Mouse (Mus musculus) ovary, postnatal 36 days (tissue): ENCODE measurements around the gene Sco1.
"Not testable (repeated sequence)": the region's sequence is repeated elsewhere in the genome, so short reads cannot be mapped to it uniquely, and the experiment has no call there.

Experiments
- DNase-seq: peaks from one replicate; pipeline ENCODE4 v3.0.0; 2022; ENCODE audit warnings: low spot score, mixed read lengths

The Sco1 gene

DNA sequence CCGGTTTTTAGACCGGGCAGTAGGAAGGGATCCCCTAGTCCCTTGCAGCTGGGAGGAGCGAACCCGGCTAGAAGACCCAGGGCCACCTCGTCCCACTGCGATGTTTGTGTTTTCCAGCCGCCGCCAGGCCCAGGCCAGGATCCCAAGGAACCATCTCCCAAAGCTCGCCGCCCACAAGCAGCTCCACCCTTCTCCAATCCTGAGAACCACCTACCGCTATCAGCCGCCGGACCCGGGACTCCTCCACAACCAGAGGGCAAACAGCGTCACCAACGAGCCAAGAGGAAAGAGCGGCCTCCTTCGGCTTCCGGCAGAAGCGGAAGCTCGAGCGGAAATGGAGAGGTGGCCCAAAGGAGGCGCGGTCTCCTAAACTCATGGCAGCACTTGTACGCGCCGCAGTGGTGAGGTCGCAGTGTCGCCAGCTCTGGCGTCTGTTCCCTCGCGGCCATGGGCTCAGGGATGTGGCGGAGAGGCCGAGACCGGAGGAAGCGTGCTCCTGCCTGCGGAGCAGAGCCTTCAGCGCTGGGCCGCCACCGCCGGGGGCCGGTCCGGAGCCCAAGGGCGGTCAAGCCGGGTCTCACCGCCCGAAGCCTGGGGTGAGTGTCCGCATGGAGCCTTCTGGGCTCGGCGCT, at the start of gene Sco1, which contains the start of gene Adprm:
Gene Sco1, plus strand, starts transcription at position 350 of the 632 bp plus-strand sequence.
Gene Adprm, minus strand, starts transcription at position 274 of the 632 bp plus-strand sequence.
- peak; percentile 88 for DNase-seq

DNA sequence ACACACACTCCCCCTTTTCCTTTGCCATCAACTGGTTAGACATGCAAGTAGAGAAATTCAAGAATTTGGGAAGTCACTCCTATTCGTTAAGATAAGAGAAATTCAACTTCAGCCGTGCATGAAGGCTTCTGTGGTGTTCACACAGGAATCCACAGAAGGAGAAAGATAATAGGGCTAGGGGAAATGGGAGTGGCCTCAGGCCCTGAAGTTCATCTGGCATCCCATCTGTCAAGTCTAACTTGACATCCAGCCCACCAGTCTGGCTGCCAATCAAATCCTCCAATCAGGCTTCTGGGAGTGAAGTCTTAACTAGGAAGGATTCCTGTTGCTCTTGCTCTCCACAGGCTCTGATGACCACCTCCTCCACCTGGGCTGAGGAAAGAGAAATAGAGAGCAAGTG, 49.6 kb upstream of the Sco1 start:
- no peak for DNase-seq

DNA sequence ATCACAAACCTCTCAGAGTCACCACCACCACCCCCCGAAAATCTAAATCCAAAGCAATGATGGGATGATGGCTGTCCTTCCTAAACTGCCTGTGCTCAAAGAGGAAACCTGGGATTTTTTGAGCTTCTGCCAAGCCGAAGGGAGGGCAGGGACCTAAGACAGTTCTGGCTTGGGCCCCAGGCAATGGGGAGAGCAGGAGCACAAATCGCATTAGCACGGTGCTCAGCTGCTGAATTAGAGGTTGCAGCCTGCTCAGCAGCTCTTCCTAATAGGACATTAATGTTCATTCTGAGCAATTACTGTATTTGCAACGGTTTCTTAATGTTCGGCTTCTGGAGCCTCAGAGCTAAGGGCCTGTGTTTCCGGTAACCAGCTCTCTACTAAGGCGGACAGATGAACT, 44.5 kb upstream of the Sco1 start:
- no peak for DNase-seq

DNA sequence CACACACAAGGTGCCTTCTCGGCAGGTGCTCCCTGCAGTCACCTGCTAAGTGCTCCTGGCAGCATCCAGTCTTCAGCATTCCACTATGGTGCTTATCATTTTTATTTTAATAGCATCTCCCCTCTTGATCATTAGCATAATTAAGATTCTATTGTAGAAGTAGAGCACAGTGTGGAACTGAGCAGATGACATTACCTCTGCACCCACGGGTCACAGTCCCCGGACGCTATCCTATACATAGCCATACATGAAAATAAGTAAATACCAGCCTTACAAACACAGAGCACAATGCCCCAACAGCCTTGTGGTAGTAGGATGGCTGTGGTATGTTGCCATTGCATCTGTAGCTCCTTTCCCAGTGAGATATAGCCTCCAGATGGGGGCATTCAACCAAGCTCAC, 43.9 kb upstream of the Sco1 start:
- no peak for DNase-seq

DNA sequence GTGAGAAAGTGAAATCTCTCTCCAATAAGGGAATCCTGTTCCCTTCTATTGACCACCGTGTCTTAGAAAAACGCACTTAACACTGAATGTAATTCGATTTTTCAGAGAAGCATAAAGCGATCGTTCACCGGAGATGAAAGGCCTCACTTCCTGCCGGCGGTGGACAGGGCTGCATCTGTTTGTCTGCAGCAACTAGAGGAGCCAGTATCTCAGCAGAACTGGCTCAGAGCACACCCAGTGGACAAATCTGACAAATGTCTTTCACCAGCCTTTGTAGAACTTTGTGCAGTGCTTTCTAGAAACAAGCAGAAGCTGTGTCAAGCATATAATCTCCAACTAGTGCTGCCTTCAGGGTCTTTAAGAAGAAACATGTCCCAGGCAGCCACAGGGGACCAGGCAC, 42.0 kb upstream of the Sco1 start:
- DNase-seq, result no peak

DNA sequence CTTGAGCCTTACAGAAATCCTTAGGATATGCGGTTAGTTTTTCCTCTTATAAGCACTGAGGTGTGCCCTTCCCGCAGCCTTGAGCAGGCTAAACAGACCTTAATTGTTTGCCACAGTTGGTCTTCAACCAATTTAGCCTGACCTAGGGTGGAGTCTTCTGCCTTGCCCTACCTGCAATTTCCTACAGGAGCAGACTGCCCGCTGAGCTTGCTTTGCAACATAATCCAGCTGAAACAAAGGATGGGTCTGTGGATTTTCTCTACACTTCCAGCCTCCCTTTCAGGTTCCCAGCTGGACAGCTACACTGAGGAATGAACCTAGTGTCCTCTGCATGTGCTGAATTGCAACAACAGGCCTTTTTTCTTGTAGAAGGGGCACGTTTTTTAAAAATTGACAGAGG, 40.8 kb upstream of the Sco1 start:
- no peak for DNase-seq

DNA sequence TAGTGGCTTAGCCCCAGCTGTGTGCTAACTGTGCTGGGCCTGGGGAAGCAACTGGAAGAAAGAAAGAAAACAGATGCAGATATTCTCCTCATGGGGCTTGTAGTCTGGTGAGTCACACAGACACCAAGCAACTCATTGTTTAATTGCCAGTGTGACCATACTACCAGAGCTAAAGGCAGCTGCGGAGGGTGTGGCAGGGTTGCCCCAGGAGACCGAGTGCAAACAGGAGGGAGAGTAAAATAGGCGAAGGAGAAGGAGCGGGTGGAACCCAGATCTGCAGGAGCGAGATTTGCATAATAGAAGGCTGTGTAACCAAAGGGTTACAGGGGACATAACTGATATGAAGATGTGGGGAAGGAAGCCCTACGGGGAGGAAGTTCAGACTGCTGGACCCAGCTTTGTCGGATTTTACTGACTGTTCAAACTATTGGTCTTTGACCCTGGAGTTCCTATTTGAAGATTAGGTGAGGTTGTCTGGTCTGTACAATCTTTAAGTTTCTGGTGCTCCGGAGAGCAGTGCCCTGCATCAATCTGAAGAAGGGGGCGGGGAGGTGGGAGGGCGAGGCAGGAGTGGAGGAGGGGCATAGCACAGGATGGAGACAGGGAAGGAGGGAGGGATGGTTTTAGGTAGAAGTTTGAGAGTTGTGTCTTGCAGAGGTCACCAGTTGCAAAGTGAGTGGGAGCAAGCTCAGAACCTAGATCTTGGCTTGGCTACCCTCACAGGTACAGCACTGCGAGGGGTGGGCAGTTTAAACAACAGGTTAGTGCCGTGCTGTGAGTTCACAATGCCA, 34.5 kb upstream of the Sco1 start:
- no peak for DNase-seq

DNA sequence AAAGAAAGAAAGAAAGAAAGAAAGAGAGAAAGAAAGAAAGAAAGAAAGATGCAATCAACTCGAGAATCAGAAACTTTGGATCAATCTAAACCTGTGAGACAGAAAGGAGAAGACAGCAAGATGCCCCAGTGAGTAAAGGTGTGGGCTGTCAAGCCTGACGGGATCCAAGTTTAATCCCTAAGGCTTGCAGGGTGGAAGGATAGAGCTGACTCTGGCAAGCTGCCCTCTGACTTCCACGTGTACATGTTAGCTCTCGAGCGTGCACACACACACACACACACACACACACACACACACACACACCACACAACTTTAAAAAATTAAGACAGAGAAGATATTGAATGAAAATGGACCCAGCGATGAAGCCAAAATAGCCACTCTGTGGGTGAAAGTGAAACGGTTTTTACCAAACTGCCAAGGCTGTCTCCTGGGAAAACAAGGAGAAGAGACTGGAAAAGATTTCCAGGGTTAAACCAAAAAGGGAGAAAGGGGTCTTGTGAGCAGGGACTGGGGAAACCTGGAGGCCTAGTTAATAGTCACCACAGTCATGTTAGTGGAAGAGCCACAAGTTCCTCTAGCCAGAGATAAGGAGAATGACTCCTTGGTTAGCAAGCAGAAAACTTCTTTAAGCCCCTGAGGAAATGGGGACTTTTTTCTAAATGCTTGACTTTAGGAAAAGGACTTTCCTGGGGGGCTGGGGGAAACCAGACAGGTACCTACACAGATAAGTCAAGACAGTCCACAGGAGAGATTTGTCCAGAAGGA, 32.6 kb upstream of the Sco1 start:
- no peak for DNase-seq

DNA sequence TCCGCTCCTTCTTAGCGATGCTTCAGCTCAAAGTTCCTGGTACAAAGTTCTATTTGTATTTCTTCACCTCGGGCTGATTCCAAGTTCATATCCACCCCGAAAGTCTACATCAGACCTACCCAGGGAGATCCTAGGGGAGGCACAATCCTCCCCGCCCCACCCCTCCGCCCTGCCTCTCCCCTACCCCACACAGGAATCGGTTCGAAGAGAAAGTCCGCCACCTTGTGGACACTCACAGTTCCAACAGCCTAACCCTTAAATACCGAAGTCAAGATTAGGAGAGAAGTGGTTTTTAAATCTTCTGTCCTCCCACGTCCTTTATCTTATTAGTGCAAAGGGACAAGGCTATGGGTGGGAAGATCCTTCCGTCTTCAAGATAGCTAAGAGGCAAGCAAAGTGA, 31.5 kb upstream of the Sco1 start:
- DNase-seq, result peak; percentile 55

DNA sequence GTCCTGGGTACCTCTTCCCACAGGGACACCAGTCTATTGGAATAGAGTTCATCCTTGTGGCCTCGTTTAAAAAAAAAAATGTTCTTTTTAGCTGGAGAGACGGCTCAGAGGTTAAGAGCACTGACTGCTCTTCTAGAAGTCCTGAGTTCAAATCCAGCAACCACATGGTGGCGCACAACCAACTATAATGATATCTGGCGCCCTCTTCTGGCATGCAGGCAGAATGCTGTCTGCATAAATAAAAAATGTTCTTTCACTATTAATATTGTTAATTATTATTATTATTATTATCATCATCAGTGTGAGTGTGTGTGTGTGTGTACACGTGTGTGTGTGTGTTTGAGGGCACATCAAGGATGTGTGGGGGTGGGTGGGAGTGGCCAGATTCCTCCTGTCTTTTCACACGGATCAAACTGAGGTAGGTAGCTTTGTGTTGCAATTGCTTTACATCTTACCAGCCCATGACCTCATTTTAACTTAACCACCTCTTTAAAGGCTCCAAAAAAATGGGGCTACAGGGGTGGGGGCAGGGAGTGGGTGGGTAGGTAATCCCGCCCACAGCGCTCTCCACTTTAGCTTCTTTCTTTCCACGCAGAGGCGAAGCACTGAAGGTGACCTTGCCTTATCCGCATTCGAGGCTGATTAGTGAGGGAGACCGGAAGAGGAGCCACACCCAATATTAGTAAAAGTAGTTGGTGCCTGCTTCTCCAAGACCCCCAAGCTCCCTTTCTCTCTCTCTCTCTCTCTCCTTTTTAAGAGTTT, 29.9 kb upstream of the Sco1 start:
- DNase-seq, result no peak

DNA sequence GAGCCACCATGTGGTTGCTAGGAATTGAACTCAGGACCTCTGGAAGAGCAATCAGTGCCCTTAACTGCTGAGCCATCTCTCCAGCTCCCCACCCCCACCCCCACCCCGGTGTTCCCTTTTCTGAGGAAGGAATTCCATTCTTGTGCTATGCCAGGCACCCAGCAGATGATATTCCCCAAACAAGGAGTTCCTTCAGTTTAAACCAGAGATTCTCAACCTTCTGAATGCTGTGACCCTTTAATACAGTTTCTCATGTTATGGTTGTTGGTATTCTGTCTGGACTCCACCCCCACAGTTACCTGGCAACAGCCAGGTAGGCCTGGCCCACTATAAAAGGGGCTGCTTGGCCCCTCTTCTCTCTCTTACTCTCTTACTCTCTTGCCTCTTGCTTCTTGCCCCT, 29.3 kb upstream of the Sco1 start:
- DNase-seq, result not testable (repeated sequence)

DNA sequence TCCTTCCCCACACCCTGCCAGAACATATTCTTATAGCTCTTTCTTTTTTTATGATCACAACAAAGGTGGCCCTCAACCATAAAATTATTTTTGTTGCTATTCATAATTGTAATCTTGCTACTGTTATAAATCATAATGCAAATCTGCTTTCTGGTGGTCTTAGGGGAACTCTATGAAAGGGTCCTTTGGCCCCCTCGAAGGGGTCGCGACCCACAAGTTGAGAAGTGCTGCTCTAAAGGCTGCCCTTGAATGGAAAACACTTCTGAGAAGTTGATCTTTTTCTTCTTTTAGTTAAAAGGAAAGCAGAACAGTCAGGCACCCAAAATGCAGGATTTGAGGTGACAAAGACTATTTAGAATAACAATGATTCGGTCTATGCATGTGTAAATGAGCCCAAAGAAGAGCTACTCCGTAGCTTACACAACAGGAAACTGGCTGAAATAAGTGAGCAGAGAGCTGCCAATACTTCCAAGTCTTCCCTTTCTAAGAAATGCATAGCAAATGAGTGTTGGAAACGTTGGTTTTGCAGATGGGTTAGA, 28.6 kb upstream of the Sco1 start:
- DNase-seq, result no peak

DNA sequence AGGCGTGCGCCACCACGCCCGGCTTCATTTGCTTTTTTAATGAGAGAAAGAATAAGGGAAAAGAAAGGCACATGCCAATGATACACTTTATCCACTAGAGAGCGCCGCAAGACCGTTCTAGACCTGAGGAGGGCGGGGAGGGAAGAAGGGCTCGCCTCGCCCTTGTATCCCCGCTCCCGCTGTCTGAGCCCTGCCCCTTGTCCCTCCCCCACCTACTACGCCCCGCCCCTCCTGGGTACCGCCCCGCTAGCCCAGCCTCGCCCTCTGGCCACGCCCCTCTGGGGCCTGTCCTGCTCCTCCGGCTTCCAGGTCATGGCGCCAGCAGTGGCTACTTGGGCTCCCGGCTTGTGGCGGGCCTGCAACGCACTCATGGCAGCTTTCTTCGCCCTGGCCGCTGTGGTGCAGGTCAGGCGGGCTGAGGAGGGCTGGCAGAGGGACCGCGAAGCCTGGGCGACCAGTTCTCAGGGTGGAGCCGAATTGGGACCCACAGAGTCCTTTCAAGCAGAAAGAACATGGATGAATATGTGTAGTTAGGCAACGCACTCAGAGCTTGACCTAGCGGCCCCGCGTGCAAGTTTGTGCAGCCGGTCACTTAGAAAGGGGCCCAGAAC, 27.5 kb upstream of the Sco1 start, which contains the start of gene Tmem220:
Gene Tmem220, plus strand, starts transcription at position 288 of the 611 bp plus-strand sequence.
- peak; percentile 95 for DNase-seq

DNA sequence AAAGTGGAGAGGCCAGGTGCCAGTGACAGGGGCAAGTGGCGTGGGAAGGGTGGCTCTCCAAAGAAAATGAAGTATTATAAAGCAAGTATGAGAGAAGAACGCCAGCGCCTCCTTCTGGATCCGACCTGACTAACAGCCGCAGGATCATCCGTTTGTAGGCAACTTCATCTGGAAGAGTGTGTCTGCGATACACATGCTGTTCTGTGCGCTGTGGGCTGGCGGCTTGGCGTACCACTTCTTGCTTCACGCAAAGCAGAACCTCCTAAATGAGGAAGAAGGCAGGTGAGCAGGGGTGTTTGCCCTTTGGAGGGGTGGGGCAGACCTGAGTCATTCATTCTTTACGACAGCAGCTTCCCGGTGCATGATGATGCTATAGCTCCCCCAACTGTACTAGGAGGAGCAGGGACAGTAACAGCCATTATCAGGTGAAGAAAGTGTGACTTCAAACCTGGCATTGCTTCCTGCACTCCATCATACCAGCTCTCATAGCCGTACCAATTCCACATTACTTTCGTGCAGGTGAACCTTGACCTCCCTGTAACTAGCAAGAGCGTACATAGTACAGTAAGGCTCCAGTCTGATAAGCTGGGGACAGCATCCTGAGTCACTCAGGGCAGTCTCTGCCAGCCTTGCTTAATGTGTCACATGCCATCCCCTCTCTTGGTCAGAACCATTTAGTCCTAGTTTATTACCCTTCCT, 21.4 kb upstream of the Sco1 start:
- DNase-seq, result no peak

DNA sequence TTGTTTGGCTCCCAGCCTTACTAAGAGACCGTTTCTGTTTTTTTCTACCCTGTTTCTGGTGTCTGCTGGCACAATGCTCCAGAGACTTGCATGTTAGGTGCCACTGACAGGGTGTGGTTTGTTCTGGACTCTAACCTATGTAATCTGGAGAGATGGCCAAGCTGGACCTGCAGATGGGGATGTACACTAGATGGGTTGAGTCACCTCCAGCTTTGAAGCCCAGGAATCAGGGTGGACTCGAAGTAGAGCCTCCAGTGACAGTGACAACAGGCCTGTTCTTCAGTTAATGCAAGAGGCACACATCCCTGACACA, 20.9 kb upstream of the Sco1 start:
- no peak for DNase-seq

DNA sequence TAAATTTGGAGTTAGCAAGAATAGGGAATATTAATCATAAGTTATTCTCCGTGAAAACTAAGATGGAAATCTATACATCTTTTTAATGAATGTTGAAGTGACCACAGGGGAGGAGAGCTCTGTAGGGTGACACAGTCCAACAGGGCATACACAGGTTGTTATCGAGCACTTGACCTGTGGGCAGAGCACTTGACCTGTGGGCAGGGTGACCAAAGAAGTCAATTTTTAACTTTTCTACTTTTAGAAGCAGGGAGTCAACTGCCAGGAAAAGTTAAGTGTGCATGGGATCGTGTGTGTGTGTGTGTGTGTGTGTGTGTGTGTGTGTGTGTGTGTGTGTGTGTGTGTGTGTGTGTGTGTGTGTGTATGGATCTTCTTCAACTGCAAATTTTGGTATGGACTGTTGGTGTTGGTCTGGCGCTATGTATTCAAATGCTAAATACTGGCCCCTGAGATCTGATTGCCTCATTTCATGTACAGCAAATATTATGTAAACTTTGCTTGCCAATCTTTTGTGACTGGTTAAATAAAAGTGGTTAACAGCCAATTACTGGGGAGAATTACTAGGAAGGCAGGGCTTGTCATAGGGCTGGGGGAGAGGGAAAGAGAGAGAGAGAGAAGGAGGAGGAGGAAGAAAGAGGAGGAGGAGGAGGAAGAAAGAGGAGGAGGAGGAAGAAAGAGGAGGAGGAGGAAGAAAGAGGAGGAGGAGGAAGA, 17.5 kb upstream of the Sco1 start:
- DNase-seq, result no peak

DNA sequence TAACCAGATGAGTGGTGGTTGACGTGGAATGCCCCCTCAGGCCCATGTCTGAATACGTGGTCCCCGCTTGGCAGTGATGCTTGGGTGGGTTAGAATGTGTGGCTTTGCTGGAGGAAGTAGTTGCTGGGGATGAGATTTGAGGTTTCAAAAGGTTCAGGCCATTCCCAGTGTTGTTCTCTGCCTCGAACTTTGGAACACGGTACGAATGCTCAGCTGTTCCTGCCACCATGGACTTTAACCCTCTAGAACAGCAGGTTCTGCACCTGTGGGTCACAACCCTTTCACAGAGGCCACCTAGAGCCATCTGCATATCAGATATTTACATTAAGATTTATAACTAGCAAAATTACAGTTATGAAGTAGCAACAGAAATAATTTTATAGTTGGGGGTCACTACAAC, 16.2 kb upstream of the Sco1 start:
- no peak for DNase-seq

DNA sequence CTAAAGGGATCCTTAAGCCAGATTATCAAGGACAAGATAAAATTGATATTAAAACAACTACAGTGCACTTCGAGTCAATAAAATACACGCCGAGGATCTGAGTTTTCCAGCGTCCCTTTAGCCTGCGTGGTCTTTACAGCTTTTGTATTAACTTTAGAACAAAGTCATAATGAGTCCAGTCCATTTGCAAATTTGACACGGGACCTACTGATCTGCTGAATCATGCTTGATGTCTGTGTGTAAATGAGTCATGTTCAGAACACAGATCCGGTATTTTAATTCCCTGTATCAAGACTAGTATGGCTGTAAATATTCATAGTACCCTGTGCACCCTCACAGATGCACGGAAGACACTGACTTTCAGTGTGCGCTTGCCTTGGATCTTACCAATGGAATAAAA, 15.6 kb upstream of the Sco1 start:
- DNase-seq, result no peak

DNA sequence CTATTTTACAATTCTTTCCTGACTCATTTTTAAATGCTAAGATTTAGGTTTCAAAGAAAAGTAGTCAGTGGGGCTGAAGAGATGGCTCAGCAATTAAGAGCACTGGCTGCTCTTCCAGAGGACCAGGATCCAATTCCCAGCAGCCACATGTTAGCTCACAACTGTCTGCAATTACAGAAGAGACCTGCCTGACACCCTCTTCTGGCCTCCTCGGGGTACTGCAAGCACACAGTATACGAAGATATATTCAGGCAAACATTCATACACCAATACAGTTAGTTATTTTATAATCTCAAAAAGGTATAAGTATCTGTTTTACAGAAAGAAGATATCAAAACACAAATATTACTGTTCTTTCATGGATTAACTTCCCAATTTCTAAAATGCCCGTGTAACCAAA, 12.7 kb upstream of the Sco1 start:
- DNase-seq, result no peak

DNA sequence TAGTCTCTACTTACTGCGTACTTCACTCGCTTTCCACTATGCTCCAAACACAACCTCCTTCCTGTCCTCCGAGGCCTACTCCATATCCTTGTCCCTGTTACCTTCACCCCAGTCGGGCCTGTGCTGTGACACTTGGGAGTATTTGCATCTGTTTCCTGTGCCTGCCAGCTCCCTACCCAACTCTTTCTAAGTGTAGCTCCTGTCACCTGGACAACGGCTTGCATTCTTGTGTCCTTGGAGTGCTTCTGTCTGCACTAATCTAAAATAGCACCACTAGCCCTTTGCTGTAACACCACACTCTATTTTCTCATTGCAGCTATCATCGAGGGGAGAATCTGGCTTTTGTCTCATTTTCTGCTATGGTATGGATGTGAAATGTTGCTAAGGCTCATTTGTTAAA, 12.0 kb upstream of the Sco1 start:
- no peak for DNase-seq
